Mouse (Mus musculus) liver, embryonic 14.5 days (tissue): ENCODE data around the gene Unc93b1.
A peak's percentile ranks its signal among the peaks of the same experiment; 100 is the strongest.

Source experiments
- CTCF ChIP-seq: IDR thresholded peaks from 2 replicates; pipeline ENCODE4 v1.5.1; 2016; ENCODE audit warnings: antibody characterized with exemption, low read depth, control low read depth
- EP300 ChIP-seq: IDR thresholded peaks from 2 replicates; pipeline ENCODE4 v1.6.1; 2016; ENCODE audit warnings: antibody characterized with exemption, low read depth

GRCm38 (mm10) chr19:3962469-3962868, 27.5 kb downstream of the Unc93b1 start:
- TF ChIP-seq CTCF (peak; percentile 47), EP300 (no peak)
